Mouse (Mus musculus) frontal cortex, postnatal 14 days (tissue): Measurements from ENCODE around the gene Gm43552.
A peak's percentile ranks its signal among the peaks of the same experiment; 100 is the strongest.
"Not testable (repeated sequence)": the region's sequence is repeated elsewhere in the genome, so short reads cannot be mapped to it uniquely, and the experiment has no call there.

Source experiments
- DNase-seq, 2 experiments: peaks; one replicate each; pipeline ENCODE4 v3.0.0; 2022; ENCODE audit warnings: low spot score in 2 of 2

Gm43552 gene

DNA sequence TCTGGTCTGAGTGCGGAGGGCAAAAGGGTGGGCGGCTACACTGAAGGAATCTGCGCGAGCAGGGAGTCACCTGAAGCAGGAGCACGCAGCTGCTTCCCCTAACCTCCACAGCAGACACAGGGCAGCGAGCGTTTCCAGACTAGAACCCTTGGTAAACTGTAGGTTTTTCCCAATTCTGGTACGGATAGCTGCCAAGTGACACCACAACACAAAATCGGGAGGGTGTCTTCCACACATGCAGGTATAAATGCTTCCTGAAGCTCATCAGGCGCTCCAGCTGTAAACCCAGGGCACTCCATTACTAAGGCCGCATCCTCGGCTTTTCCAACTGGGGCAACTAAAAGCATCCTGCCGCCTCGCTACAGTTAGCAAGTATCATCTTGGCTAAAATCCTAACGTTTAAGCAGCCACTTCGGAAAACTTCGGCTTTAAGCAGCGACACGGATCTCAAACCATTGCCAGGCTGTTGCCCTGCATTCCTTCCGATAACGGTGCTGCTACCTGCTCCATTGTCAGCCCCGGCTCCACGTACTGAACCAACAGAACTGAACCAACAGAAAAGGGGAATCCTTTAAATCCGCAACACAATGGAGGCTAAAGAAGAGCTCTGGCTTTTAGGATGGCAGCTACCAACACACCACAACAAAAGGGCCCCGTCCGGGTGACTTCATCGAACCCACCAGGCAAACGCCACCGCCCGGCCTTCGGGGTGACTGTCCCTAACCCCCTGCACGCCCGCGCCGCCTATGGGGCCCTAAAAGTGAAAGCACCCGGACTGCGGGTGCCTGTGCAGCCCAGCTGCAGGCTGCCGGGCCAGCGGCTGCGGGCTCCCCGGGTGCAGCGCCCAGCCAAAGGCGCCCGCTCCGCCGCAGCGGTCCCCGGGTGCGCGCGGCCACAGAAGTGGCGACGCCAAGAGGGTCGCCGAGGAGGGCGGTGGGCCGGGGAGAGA is 592 bp downstream of the Gm43552 start:
- peak; percentile 36 to 53 for DNase-seq

DNA sequence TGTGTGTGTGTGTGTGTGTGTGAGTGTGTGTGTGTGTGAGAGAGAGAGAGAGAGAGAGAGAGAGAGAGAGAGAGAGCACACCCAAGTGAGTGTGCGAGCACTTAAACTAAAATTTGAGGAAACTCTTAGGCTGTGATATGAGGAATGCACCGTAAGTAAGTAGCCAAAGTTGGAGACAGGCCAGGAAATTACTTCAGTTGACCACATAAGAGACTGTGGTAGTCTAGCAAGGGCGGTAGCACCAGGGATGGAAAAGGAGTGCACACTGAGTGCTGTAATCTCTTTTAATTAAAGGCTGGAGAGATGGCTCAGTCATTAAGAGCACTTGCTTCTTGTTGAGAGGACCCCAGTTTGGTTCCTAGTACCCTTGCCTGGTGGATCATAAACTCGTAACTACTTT is 2.8 kb downstream of the Gm43552 start:
- no peak for DNase-seq

DNA sequence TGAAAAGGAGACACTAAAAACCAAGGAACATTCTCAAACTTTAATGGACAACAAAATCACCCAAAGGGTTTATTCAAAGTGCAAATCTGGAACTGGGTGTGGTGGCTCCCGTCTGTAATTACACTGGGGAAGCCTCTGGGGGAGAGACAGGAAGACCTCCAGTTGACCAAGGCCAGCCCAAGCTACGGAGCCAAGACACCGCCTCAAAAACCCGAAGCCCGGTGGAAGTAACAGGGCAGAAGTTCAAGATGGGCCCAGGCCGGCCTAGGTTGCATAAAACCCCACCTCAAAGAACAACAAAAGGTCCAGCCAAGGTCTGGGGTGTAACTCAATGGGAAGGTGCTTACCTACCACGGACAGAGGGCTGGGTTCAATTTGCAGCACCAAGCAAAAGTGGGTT is 3.9 kb downstream of the Gm43552 start:
- no peak for DNase-seq

DNA sequence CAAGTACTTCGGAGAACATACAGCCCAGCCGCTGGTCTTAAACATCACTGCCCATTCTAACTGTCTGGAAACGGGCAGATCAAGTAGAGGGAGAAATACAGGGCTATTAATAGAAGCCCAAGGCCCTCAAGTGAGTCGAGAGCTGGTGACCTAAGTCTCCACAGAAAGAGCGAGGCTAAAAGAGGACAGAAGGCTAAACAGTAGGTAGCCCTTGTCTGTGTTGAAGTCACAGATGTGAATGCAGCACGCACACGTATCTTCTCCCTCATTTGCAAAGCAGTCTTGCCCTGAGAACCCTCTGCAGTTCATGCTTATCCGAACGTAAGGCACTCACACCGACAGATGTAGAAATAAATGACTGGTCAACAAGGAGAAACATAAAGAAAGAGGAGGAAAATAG is 5.3 kb downstream of the Gm43552 start:
- DNase-seq = no peak

- no peak for DNase-seq
Measured at GRCm38 (mm10) chr5:65486514-65486913, 6.1 kb downstream of the Gm43552 start.

- DNase-seq = no peak
Measured at GRCm38 (mm10) chr5:65482996-65483395, 9.6 kb downstream of the Gm43552 start.

- DNase-seq = no peak
Measured at GRCm38 (mm10) chr5:65480511-65480910, 12.1 kb downstream of the Gm43552 start.

GRCm38 (mm10) chr5:65479681-65480445 is 12.8 kb downstream of the Gm43552 start:
- no peak for DNase-seq

GRCm38 (mm10) chr5:65478224-65478623 is 14.4 kb downstream of the Gm43552 start:
- DNase-seq = no peak

DNA sequence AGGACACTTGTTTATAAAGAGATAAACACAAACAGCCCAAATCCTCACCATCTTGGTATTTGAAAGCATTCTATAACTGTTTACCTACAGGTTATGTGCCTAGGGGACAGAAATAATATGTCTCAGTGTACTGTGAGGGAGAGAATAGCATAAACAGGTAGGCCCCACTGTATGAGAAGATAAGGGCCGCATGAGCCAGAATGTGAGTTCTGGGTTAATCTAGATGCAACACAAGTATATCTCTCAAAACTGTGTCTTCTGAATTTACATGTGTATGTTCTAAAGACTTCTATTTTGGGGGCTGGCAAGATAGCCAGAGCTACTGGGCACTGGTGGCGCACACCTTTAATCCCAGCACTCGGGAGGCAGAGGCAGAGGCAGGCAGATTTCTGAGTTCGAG is 15.9 kb downstream of the Gm43552 start:
- not testable (repeated sequence) for DNase-seq

DNA sequence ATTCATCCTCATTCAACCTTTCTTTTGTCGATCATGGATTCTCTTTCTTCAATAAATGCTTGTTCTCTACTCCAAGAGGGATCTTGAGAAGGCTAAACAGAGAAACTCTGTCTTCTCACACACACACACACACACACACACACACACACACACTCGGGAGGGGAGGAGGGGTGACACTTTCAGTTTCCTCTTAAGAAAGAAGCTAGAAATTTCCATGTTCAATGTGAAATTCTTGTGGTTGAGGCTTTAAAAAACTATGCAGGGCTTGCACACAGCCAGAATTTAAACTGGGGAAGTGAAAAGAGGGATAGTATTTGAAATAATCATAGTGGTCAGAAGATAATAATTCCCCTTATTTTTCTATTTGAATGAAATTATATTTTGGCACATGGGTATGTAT is 16.8 kb downstream of the Gm43552 start:
- DNase-seq = no peak

GRCm38 (mm10) chr5:65469766-65470165 is 22.9 kb downstream of the Gm43552 start:
- DNase-seq = no peak

- no peak for DNase-seq
Measured at GRCm38 (mm10) chr5:65466911-65467310, 25.7 kb downstream of the Gm43552 start.

DNA sequence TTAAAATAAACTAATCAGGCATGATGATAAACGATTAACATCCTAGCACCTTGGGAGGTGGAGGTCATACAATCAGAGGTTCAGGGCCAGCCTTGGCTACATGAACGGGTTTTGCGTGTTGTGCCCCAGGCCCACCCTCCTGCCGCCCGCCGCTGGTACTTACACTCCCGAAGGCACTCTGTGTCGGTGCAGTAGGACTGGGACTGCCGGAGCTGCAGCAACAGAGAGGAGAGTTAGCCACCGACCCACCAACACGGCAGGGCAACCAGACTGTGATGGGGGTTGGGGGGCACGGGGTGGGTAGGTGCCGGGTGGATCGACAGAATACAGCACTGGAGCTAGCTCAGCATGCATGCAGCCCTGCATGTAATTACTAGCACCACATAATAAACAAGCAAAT is 32.3 kb downstream of the Gm43552 start:
- no peak for DNase-seq

DNA sequence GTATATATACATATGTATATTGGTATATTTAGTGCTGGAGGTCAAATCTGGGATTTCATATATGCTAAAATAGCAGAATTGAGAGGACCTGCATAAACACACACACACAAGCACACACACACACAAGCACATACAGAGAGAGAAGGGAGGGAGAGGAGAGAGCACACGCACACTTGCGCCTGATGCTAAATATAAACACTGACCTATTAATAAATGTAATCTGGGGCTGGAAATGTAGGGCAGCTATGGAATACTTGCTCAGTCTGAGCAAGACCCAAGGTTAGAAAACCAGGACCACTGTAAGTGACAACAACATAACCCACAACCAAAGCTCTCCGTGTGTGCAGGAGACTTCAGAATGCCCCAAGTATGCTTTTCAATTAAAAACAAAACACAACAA is 33.2 kb downstream of the Gm43552 start:
- no peak for DNase-seq

GRCm38 (mm10) chr5:65457846-65458245 is 34.8 kb downstream of the Gm43552 start:
- no peak for DNase-seq

DNA sequence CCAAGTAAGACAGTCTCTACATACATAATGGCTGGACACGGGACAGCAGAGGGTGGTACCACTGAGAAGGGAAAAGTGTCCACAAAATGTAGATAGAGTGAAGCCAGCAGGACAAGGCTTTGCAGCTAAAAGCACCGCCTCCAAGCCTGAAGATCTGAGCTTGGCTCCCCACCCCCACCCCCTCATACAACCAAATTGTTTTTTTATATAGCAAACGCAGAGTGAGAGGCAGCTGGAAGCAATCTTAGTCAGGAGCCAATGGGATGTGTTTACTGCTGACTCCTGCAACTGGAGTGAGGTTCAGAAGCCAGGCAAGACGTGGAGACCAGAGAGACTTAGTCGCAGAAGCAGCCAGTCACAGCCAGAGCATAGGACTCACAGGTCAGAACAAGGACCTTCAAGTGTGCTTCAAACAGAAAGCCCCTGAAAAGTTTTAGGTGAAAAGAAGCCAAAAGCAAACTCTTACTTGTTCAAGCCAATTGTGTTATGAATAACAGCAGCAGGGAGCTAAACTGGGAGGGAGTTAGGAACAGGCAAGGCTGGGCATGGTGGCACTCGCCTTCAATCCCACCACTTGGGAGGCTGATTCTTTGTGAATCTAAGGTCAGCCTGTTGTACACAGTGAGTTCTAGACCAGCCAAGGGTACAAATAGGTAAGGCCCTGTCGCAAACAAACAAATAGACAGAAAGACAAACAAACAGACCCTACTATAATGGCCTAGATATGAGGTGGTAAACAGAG is 35.4 kb downstream of the Gm43552 start:
- DNase-seq = no peak

GRCm38 (mm10) chr5:65454771-65455170 is 37.9 kb downstream of the Gm43552 start:
- no peak for DNase-seq

GRCm38 (mm10) chr5:65448941-65449340 is 43.7 kb downstream of the Gm43552 start:
- DNase-seq = no peak

- no peak for DNase-seq
Measured at GRCm38 (mm10) chr5:65447826-65448225, 44.8 kb downstream of the Gm43552 start.

DNA sequence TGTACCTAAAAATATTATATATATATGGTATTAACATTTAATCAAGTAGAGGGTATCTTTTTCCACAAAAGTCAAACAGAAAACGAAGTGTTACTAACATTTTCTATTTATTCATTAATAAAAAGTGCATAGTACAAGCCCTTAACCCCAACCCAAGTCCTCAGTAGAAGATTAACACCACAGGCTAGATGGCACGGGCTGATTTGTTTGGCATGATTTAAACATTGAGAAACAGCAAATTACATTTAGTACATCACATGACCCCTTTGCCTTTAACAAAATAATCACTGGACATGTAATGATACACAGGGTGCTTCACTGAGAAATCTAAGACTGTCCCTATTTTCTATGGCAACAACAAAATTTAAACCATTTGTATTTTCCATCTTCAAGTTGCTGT is 45.9 kb downstream of the Gm43552 start:
- DNase-seq = no peak

DNA sequence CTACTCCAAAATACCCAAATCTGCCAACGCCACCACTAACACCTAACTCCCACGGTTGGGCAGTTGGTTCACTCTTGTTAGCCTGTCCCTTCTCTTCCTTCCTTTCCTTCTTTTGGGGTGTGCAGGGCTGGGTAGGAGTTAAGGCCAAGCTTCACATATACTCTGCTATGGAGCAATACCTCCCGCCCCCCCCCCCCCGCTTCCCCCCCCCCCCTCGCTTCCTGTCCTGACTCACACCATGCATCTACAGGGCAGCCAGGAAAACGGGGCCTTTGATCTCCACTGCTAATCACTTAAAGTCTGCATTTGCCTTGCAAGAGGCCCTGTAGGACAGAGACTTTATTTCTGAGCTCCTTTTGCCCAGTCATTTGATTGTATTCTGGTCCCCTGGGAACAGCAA is 47.7 kb downstream of the Gm43552 start:
- no peak for DNase-seq
